Mouse (Mus musculus) granulocyte monocyte progenitor cell, adult 5-6 weeks (primary cell): ENCODE data around the gene Tamm41. TPM values are rescaled to one million over a fixed set of nuclear protein-coding genes. Genes with fewer than 3 reads are reported as not detected.
A peak's percentile ranks its signal among the peaks of the same experiment; 100 is the strongest.

Source experiments
- ATAC-seq: replicated peaks from 2 replicates; pipeline ENCODE4 v1.8.0; 2016; ENCODE audit warnings: mild to moderate bottlenecking, moderate TSS enrichment, inconsistent platforms; ENCODE audit not compliant: poor library complexity, severe bottlenecking
- total RNA-seq, 2 experiments: library from RNA; stranded (forward) in 1 of 2; stranded (reverse) in 1 of 2; fragments of 200-712, 200-1000 nt in 1 of 2; fragments of >200 nt in 1 of 2; fragmentation: Nextera tagmentation in 1 of 2; gene quantifications; 2 replicates each; pipeline ENCODE4 v1.2.3; 2014 to 2017

Tamm41 gene
- 47.8 and 51.7 TPM in 2 replicates for total RNA-seq (2014; fragmentation: Nextera tagmentation)
- 48.6 and 82.4 TPM in 2 replicates for total RNA-seq (2017)

GRCm38 (mm10) chr6:115037103-115038094, at the start of gene Tamm41:
Tamm41 (minus strand) TSS chr6:115037876.
- ATAC-seq = peak; percentile 99

GRCm38 (mm10) chr6:115085274-115085841, 47.7 kb upstream of the Tamm41 start:
- no peak for ATAC-seq

- no peak for ATAC-seq
Measured at GRCm38 (mm10) chr6:115076781-115077575, 39.3 kb upstream of the Tamm41 start.

GRCm38 (mm10) chr6:115072024-115072423, 34.3 kb upstream of the Tamm41 start:
- no peak for ATAC-seq

- peak; percentile 91 for ATAC-seq
Measured at GRCm38 (mm10) chr6:115065411-115066241, 27.9 kb upstream of the Tamm41 start.

- no peak for ATAC-seq
Measured at GRCm38 (mm10) chr6:115062605-115063350, 25.1 kb upstream of the Tamm41 start.

- ATAC-seq = no peak
Measured at GRCm38 (mm10) chr6:115059227-115059626, 21.6 kb upstream of the Tamm41 start.

GRCm38 (mm10) chr6:115056699-115057098, 19.0 kb upstream of the Tamm41 start:
- no peak for ATAC-seq

- no peak for ATAC-seq
Measured at GRCm38 (mm10) chr6:115055440-115055839, 17.8 kb upstream of the Tamm41 start.

- ATAC-seq = no peak
Measured at GRCm38 (mm10) chr6:115051586-115052197, 14.0 kb upstream of the Tamm41 start.

GRCm38 (mm10) chr6:115049015-115049414, 11.3 kb upstream of the Tamm41 start:
- no peak for ATAC-seq

- ATAC-seq = no peak
Measured at GRCm38 (mm10) chr6:115047816-115048215, 10.1 kb upstream of the Tamm41 start.

- no peak for ATAC-seq
Measured at GRCm38 (mm10) chr6:115046064-115046463, 8.4 kb upstream of the Tamm41 start.

GRCm38 (mm10) chr6:115044709-115045108, 7.0 kb upstream of the Tamm41 start:
- no peak; the same call in 1 of the 2 replicates for ATAC-seq

- ATAC-seq = no peak
Measured at GRCm38 (mm10) chr6:115043657-115044500, 6.2 kb upstream of the Tamm41 start.

- no peak for ATAC-seq
Measured at GRCm38 (mm10) chr6:115042609-115043008, 4.9 kb upstream of the Tamm41 start.

- no peak for ATAC-seq
Measured at GRCm38 (mm10) chr6:115033441-115033840, 4.2 kb downstream of the Tamm41 start.

GRCm38 (mm10) chr6:115030098-115030497, 7.6 kb downstream of the Tamm41 start:
- ATAC-seq = peak; percentile 65; the same call in 1 of the 2 replicates
